Mouse (Mus musculus) T-helper 1 cell (primary cell): ENCODE results near the gene Chst13.

Experiments used
- in situ Hi-C: fragments of 300-600 bp; cut with MboI, MseI; formaldehyde crosslinking; loops from one replicate; pipeline ENCODE4 v1.15.1; 2025; ENCODE audit warnings: high pct_unique_total_duplicates

Gene Chst13

DNA sequence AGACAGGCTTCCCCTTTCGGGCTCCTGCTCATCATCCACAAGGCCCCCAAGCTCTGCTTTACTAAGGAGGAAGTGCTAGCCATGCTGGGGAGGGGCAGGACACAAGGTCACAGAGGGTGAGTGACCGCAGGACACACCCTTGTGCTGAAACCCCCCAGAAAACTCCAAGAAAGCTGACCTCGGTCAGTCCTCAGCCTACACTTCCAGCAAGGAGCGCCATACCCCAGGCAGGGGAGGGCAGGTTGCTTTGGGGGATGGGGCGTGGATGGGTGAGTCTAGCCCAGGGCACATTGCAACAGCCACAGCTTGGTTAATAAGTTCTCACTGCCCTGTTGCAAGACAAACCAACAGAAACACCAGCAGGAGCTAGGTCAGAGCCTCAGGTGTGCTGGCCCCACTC is 4.6 kb downstream of the Chst13 start:
- in situ Hi-C loops: no loop called here

DNA sequence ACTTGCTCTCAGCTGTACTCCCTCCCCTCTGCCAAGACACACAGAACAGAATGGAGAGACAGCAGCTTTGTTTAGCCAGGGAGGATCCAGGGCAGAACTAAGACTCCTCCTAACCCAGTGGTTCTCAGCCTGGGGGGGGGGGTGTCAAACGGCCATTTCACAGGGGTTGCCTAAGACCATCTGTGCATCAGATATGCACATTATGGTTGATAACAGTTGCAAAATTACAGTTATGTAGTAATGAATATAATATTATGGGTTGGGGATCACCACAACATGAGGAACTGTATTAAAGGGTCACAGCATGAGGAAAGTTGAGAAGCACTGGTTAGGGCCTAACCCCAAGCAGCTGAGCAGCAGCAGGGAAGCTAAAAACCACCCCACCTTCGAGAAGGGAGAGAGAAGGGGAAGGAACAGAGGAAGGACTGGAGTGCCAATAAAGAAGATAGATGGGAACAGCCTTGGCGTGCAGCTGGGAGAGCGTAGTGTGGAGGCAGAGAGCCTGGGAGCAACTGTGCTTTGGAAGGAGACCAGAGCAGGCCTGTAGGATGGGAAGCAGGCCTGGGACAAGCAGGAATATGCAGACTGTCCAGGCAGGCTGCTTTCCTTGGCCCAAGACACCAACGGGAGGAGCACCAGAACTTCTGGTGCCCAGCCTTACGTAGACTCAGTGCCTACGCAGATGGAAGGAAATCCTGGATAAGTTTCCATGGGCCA is 5.4 kb downstream of the Chst13 start:
- in situ Hi-C loops: no loop called here

DNA sequence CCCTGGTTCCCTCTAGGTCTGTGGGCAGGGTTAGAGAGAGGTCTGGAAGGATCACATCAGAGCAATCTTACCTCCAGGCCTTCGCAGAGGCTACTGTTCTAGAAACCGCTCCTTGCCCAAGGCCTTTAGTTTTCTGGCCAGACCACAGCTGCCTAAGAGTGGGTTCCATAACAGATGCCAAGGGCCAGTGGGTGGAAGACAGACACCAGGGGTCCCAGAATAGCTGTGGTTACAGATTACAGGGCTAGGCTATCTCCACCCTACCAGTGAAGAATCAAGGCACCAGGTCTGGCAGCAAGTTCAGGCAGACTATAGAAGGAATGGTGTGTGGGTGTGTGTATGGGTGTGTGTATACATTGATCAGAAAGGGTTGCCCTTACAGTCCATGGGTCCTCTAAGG is 6.0 kb downstream of the Chst13 start:
- in situ Hi-C loops: no loop called here

DNA sequence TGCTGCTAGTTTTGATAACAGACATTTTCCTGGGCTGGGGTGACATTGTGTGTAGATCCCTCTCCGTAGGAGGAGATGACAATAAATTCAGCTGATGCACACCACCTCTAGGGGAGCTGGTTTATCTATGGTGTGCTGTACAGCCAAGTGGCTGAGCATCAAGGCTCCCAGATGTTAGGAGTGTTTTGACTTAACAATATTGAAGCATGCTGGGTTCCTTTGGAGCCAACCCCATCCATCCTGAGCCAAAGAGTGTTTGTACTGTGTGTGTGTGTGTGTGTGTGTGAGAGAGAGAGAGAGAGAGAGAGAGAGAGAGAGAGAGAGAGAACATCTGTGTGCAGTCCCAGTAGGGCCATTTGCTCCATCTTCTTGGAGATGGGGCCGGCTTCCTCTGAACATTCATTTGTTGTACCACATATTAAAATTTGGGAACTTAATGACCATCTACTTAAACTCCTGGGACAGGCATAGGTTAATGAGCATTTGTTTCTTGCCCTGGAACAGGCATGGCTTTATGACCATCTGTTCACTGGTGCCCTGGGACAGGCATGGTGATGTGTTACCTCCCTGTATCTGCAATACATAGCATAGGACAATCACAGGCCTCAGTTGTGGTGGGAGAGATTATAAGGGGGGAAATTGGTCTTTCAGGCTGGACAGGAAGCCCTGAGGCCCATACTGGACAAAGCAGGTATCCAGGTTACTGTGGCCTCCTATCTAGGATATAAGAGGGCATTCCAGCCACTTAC is 7.3 kb downstream of the Chst13 start:
- in situ Hi-C loops: no loop called here

DNA sequence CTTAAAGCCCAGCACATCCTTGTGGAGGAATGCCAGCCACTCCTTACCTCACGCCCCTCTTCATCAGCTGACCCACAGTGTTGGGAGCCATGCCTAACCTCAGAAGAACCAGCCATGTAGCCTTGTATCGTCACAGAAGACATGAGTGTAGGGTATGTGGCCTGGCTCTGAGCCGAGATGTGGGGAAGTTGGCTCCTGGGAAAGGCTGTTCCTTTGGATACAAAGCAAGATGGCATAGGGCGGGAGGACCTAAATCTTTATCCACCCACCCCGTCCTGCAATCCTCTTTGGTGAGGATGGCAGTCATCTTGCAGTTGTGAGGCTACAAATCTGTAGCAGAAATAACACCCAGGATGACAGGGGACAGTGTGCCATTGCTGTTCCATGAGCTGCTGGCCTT is 9.0 kb downstream of the Chst13 start:
- in situ Hi-C loops: no loop called here

DNA sequence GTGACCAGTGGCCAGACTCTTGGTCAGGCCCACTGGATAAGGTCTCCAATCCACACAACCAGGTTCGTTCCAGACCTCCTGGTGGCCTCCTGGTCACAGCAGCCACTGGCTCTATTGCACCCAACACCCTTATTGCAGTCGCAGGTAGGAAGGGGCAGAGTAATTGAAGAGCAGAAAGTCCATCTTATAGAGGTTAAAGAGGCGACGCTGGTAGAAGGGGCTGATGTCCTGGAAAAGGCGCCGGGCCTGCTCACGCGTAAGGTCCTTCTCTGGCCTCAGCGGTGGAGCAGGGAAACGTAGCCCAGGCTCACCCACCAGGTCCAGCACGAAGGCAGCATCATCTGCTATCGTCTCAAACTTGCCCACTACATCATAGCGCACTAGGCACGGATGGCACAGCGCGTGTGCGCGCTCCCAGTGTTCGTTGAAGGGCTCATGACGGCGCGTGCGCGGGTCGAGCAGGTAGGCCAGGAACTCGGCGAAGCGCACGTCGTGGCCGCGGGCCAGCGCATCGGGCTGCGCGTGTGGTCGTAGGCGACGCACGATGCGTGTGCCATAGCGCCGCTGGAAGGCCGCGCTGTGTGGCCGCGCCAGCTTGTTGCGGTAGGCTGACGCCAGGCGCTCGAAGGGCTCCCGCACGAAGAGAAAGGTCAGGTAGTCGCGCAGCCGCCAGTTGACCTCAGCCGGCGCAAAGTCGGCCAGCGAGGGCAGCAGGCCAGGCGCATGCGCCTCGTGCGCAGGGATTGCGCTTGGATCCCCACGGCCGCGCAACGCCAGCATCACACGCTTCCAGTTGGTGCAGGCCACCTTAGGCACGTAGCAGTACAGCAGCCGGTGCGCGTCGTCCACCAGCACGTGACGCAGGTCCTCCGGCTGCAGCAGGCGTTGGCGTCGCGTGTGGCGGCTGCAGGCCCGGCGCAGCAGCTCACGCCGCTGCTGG is 15.9 kb downstream of the Chst13 start:
- in situ Hi-C loops: no loop called here

DNA sequence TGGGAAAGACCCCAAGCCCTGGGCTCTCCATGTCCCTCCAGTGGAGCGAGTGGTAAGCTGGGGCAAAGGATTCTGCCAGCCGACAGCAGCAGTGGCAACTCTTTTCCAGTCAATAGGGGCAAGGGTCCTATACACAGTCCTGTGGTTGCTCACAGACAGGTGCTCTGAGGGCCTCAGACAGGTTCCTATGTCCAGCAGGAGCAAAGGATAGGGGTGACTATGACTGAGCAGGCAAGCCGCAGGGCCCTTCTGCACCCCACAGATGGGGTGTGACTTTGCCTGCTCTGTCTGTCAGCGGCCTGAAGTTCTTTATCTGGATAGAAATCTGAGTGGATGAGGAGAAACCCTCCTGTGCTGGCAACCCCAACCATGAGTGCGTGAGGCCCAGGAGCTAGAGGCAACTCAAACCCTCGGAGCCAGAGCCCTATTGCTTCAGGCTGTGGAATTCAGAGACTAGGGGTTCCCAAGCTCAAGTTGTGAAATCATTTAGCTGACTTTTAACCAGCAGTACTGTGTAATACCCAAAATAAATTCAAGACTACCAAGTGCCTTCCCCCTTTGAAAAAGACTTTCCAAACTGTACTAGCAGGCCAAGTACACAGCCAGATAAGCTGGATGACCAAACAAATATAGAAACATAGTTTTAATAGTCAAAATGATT is 18.5 kb downstream of the Chst13 start:
- in situ Hi-C loops: no loop called here

DNA sequence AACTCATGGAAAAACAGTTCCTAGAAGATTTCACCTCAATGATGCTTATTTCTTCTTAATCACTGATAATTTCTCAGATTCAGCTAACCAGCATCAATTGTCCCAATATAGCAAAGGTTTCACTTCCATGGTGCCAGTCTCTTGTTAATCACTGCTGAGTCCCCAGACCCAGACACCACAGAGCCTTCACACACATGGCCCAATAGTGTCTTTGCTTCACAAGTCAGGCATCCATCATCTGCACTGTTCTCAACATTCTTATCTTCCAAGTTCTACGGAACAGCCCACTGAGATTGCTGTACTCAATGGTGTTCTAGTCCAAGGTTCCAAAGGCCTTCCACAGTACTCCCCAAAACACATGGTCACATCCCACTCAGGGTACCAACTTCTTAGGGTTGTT is 24.1 kb downstream of the Chst13 start, which contains the start of gene BC048671:
TSS of gene BC048671 (plus strand) at position 301 of the 400 bp plus-strand sequence.
- in situ Hi-C loops: no loop called here

DNA sequence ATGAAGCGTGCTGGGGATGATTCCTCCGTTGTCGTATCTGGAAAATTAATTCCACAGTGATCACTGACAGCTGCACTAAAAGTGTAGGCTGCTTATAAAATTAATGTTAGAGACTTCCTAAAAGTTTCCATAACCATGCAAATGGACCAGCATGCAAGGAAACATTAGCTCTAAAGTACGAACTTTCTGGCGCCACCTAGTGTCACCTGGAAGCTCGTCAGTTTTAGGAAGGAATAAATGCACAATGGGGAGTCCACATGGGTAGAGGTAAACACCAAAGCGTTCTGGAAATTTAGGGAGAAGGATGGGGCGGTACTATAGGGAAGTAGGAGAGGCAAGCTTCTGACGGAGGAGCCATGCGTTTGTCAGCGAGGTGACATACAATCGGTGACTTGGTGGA is 36.7 kb downstream of the Chst13 start:
- in situ Hi-C loops: no loop called here
